Comparison of ENCODE assay signal across 19 mouse cellular contexts in the genomic region with DNA sequence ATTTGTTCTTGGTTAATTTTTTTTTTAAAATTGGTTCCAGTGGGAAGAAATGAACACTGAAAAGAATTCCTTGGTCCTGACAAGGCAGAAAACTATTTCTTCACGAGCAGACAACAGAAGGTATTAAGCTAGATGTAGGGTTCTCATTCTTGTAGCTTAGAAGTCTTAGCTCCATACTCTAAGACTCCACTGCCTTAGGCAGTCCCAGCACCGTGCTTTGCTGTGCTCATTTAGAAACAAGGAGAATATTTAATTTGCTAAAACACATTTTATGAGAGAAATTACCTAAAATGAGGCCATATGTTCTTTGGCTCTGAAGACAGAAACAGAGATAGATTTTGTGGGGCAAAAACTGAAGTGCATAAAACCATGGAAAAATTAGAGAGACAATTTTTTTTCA.
"Had no signal": no experiment of that assay in that cellular context is flagged by ENCODE, and none has a peak within 500 bp of the region (broad histone marks: within the 10 kb centered on the region; RNA-seq: fewer than 3 reads in every experiment).

No protein-coding gene starts in this region.

- DNase-seq: lung, adult 18-20 months; lung, embryonic 14.5 days; lung, postnatal 10 days; lung, postnatal 4 days; retina, postnatal 1 day; right cerebral cortex, adult 18-20 months; right cerebral cortex, postnatal 25 days; right cerebral cortex, postnatal 4 days; spleen, adult 18-20 months; thymus, adult 18-20 months; thymus, postnatal 14 days; thymus, postnatal 36 days had no signal

- H3K36me3 ChIP-seq: midbrain, embryonic 10.5 days; midbrain, embryonic 12.5 days; midbrain, embryonic 15.5 days; neural tube, embryonic 12.5 days; neural tube, embryonic 15.5 days had no signal

- H3K9ac ChIP-seq: liver, embryonic 14.5 days; lung, embryonic 14.5 days; midbrain, embryonic 12.5 days; midbrain, embryonic 15.5 days; neural tube, embryonic 12.5 days; neural tube, embryonic 15.5 days had no signal

- H3K4me1 ChIP-seq: midbrain, embryonic 10.5 days; midbrain, embryonic 12.5 days; midbrain, embryonic 15.5 days; neural tube, embryonic 12.5 days; neural tube, embryonic 15.5 days had no signal

- H3K4me2 ChIP-seq: lung, embryonic 14.5 days; midbrain, embryonic 12.5 days; midbrain, embryonic 15.5 days; neural tube, embryonic 12.5 days; neural tube, embryonic 15.5 days had no signal

- ATAC-seq: midbrain, embryonic 15.5 days had no signal

- H3K4me3 ChIP-seq: midbrain, embryonic 10.5 days; midbrain, embryonic 12.5 days; midbrain, embryonic 15.5 days; myocyte; neural tube, embryonic 12.5 days; neural tube, embryonic 15.5 days had no signal

- H3K9me3 ChIP-seq: midbrain, embryonic 10.5 days; midbrain, embryonic 12.5 days; midbrain, embryonic 15.5 days; neural tube, embryonic 12.5 days; neural tube, embryonic 15.5 days had no signal

- H3K27ac ChIP-seq: liver, embryonic 14.5 days; midbrain, embryonic 10.5 days; midbrain, embryonic 12.5 days; midbrain, embryonic 15.5 days; neural tube, embryonic 12.5 days; neural tube, embryonic 15.5 days had no signal

- H3K27me3 ChIP-seq: midbrain, embryonic 12.5 days; midbrain, embryonic 15.5 days; neural tube, embryonic 12.5 days; neural tube, embryonic 15.5 days had no signal
